Mouse (Mus musculus): Measurements from ENCODE around the gene Morc4.

DNA sequence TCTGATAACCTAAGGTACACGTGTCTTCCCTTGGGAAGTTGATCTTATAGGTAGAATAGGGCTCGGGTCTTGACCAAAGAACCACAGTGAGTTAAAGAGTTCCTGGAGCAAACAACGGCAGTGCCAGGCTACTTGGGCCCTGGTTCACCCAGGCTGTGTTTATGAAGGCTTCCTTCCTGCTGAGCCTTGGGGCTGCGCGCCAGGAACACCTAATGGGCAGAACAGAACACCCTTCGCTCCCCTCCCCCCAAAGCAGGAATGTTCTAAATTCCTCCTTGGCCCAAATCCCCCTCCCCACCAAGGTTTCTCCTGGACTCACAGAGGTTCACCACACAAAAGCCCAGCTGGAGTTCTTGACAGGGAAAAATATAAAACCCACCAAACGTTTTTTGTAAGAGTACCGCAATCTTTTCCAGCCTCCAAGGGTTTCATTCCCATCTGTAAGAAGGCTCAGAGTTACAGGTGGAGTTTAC, 71.0 kb downstream of the Morc4 start, which contains the start of gene Cldn2:
- TF ChIP-seq MAX (IDR thresholded peaks at IDR 0.05; ENCODE audit: low read depth) (no peak), SRF (IDR thresholded peaks at IDR 0.05; ENCODE audit: control insufficient read depth, insufficient read length, low read depth) (no peak), POLR2A (IDR thresholded peaks at IDR 0.05; ENCODE audit: insufficient read length, low read depth) (no peak)
